Mouse (Mus musculus) embryonic facial prominence, embryonic 14.5 days (tissue): Measurements from ENCODE around the gene Vmn1r122. TPM values are rescaled to one million over a fixed set of nuclear protein-coding genes. Genes with fewer than 3 reads are reported as not detected.
"Not testable (repeated sequence)": the region's sequence is repeated elsewhere in the genome, so short reads cannot be mapped to it uniquely, and the experiment has no call there.

Source experiments
- ATAC-seq: fragments of 200-750 bp; cut with Nextera tagmentation; 2 replicates; pipeline ENCODE4 v1.8.0; 2017; ENCODE audit warnings: low read depth, moderate number of reproducible peaks, moderate TSS enrichment
- DNase-seq: peaks from one replicate; pipeline ENCODE4 v3.0.0-alpha.2; 2015; ENCODE audit warnings: low spot score
- H3K27ac ChIP-seq: fragments of 300-500 bp; sonication (generic); replicated peaks from 2 replicates; pipeline ENCODE4 v1.5.1; 2014; ENCODE audit warnings: low read depth, mild to moderate bottlenecking, low read length, moderate library complexity
- H3K27me3 ChIP-seq: fragments of 300-500 bp; sonication (generic); replicated peaks from 2 replicates; pipeline ENCODE4 v1.6.1; 2014; ENCODE audit warnings: low read length; ENCODE audit not compliant: control insufficient read depth, insufficient read depth
- H3K36me3 ChIP-seq: fragments of 300-500 bp; sonication (generic); 2 replicates; pipeline ENCODE4 v1.6.1; 2014; ENCODE audit warnings: low read length, mixed read lengths; ENCODE audit not compliant: control insufficient read depth, insufficient read depth
- H3K4me1 ChIP-seq: fragments of 300-500 bp; sonication (generic); 2 replicates; pipeline ENCODE4 v1.6.1; 2014; ENCODE audit warnings: antibody characterized with exemption, low read length; ENCODE audit not compliant: control insufficient read depth, insufficient read depth
- H3K4me2 ChIP-seq: fragments of 300-500 bp; sonication (generic); 2 replicates; pipeline ENCODE4 v1.6.1; 2014; ENCODE audit warnings: low read depth, mild to moderate bottlenecking, low read length, moderate library complexity, mixed read lengths
- H3K4me3 ChIP-seq: fragments of 300-500 bp; sonication (generic); 2 replicates; pipeline ENCODE4 v1.5.1; 2014; ENCODE audit warnings: low read depth, mild to moderate bottlenecking, low read length
- H3K9ac ChIP-seq: fragments of 300-500 bp; sonication (generic); 2 replicates; pipeline ENCODE4 v1.6.1; 2014; ENCODE audit warnings: low read depth, mild to moderate bottlenecking, low read length, moderate library complexity, mixed read lengths
- H3K9me3 ChIP-seq: fragments of 300-500 bp; sonication (generic); 2 replicates; pipeline ENCODE4 v1.6.1; 2016; ENCODE audit warnings: low read length; ENCODE audit not compliant: control insufficient read depth
- WGBS: fragments of 180-500 bp; shearing (Covaris S2); extraction: QIAGEN DNeasy Blood & Tissue Kit; methylation state at CpG from one replicate; pipeline ENCODE4 v1.1.7; 2014; 5-methylcytosine and 5-hydroxymethylcytosine counted together
- polyA plus RNA-seq: library from polyadenylated mRNA; unstranded; fragments of >200 nt; fragmentation: Nextera tagmentation; extraction: Ambion mirVana; gene quantifications from 2 replicates; pipeline ENCODE4 v1.2.1, GENCODE M21; 2014

Gene Vmn1r122
- polyA plus RNA-seq, result not detected in 2 replicates

GRCm38 (mm10) chr7:21134028-21134427 lies at the start of gene Vmn1r122:
Gene Vmn1r122 (minus strand): TSS chr7:21134128.
- not testable (repeated sequence) for ATAC-seq, H3K27ac ChIP-seq, H3K27me3 ChIP-seq, H3K4me2 ChIP-seq, DNase-seq, H3K4me3 ChIP-seq, H3K9me3 ChIP-seq, H3K4me1 ChIP-seq, H3K36me3 ChIP-seq, H3K9ac ChIP-seq
- WGBS, result 60% methylated on average over 2 of the region's 3 CpGs

- not testable (repeated sequence) for H3K4me3 ChIP-seq, H3K27me3 ChIP-seq, DNase-seq, H3K36me3 ChIP-seq, H3K4me1 ChIP-seq, ATAC-seq, H3K4me2 ChIP-seq, H3K9me3 ChIP-seq, H3K27ac ChIP-seq, H3K9ac ChIP-seq
- WGBS, result no CpG with 5 or more reads among the region's 3 CpGs
Measured at GRCm38 (mm10) chr7:21161885-21162284, 28.0 kb upstream of the Vmn1r122 start, which contains the start of gene Vmn1r123. Gene Vmn1r123 (plus strand): TSS chr7:21162185.

- ATAC-seq, H3K27ac ChIP-seq, H3K4me2 ChIP-seq, H3K4me3 ChIP-seq, DNase-seq, H3K36me3 ChIP-seq, H3K27me3 ChIP-seq, H3K9ac ChIP-seq, H3K4me1 ChIP-seq, H3K9me3 ChIP-seq: not testable (repeated sequence)
- WGBS, result 62% methylated on average over 4 of the region's 5 CpGs
Measured at GRCm38 (mm10) chr7:21098413-21098812, 35.5 kb downstream of the Vmn1r122 start, which contains the start of gene Vmn1r121. Gene Vmn1r121 (minus strand): TSS chr7:21098513.

Other genes starting within 250 kb of the Vmn1r122 start
- gene Vmn1r118, start 221.8 kb downstream of the Vmn1r122 start, polyA plus RNA-seq, result not detected in 2 replicates
- gene Vmn1r119, start 121.7 kb downstream of the Vmn1r122 start, polyA plus RNA-seq, result not detected in 2 replicates
- gene Vmn1r120, start 80.3 kb downstream of the Vmn1r122 start, polyA plus RNA-seq, result not detected in 2 replicates
- not detected in 2 replicates for gene Vmn1r121, start 35.6 kb downstream of the Vmn1r122 start, polyA plus RNA-seq
- gene Vmn1r123, start 28.1 kb upstream of the Vmn1r122 start, polyA plus RNA-seq, result not detected in 2 replicates
- not detected in 2 replicates for gene Gm5157, start 56.3 kb upstream of the Vmn1r122 start, polyA plus RNA-seq
- gene Vmn1r124, start 126.5 kb upstream of the Vmn1r122 start, polyA plus RNA-seq, result not detected in 2 replicates
- gene Vmn1r125, start 138.1 kb upstream of the Vmn1r122 start, polyA plus RNA-seq, result not detected in 2 replicates
- gene Vmn1r126, start 167.3 kb upstream of the Vmn1r122 start, polyA plus RNA-seq, result not detected in 2 replicates
- gene Vmn1r127, start 185.7 kb upstream of the Vmn1r122 start, polyA plus RNA-seq, result not detected in 2 replicates
- gene Vmn1r128, start 215.2 kb upstream of the Vmn1r122 start, polyA plus RNA-seq, result not detected in 2 replicates
- not detected in 2 replicates for gene Vmn1r129, start 227.2 kb upstream of the Vmn1r122 start, polyA plus RNA-seq